Mouse (Mus musculus) neural tube, embryonic 11.5 days (tissue): ENCODE results near the gene Chrm4. TPM values are rescaled to one million over a fixed set of nuclear protein-coding genes. Genes with fewer than 3 reads are reported as not detected.
A peak's percentile ranks its signal among the peaks of the same experiment; 100 is the strongest.

ENCODE experiments used
- ATAC-seq: fragments of 200-750 bp; cut with Nextera tagmentation; 2 replicates; pipeline ENCODE4 v1.8.0; 2017; ENCODE audit warnings: moderate number of reproducible peaks, mild to moderate bottlenecking, moderate TSS enrichment, moderate library complexity; ENCODE audit not compliant: insufficient read depth, low FRiP score, low TSS enrichment
- DNase-seq: peaks from one replicate; pipeline ENCODE4 v3.0.0-alpha.2; 2015; ENCODE audit warnings: low spot score
- H3K27ac ChIP-seq: fragments of 300-500 bp; sonication (generic); 2 replicates; pipeline ENCODE4 v1.5.1; 2014; ENCODE audit warnings: low read depth, mild to moderate bottlenecking, low read length
- H3K27me3 ChIP-seq: fragments of 300-500 bp; sonication (generic); 2 replicates; pipeline ENCODE4 v1.6.1; 2014; ENCODE audit warnings: mild to moderate bottlenecking, low read length, mixed read lengths; ENCODE audit not compliant: control insufficient read depth, insufficient read depth
- H3K36me3 ChIP-seq: fragments of 300-500 bp; sonication (generic); 2 replicates; pipeline ENCODE4 v1.6.1; 2014; ENCODE audit warnings: mild to moderate bottlenecking, low read length, moderate library complexity, mixed read lengths; ENCODE audit not compliant: control insufficient read depth, insufficient read depth
- H3K4me1 ChIP-seq: fragments of 300-500 bp; sonication (generic); 2 replicates; pipeline ENCODE4 v1.6.1; 2014; ENCODE audit warnings: low read length, mixed read lengths; ENCODE audit not compliant: control insufficient read depth, insufficient read depth
- H3K4me2 ChIP-seq: fragments of 300-500 bp; sonication (generic); 2 replicates; pipeline ENCODE4 v1.6.1; 2014; ENCODE audit warnings: low read depth, mild to moderate bottlenecking, moderate library complexity
- H3K4me3 ChIP-seq: fragments of 300-500 bp; sonication (generic); 2 replicates; pipeline ENCODE4 v1.5.1; 2014; ENCODE audit warnings: low read depth, low read length
- H3K9ac ChIP-seq: fragments of 300-500 bp; sonication (generic); 2 replicates; pipeline ENCODE4 v1.6.1; 2014; ENCODE audit warnings: mild to moderate bottlenecking, low read length
- H3K9me3 ChIP-seq: fragments of 300-500 bp; sonication (generic); 2 replicates; pipeline ENCODE4 v1.6.1; 2016; ENCODE audit warnings: low read length; ENCODE audit not compliant: control insufficient read depth
- WGBS: fragments of 180-500 bp; shearing (Covaris S2); extraction: QIAGEN DNeasy Blood & Tissue Kit; methylation state at CpG from one replicate; pipeline ENCODE4 v1.1.7; 2014; 5-methylcytosine and 5-hydroxymethylcytosine counted together
- polyA plus RNA-seq: library from polyadenylated mRNA; unstranded; fragments of >200 nt; fragmentation: Nextera tagmentation; extraction: Ambion mirVana; gene quantifications from 2 replicates; pipeline ENCODE4 v1.2.1, GENCODE M21; 2014

Chrm4 gene
- polyA plus RNA-seq, 1 experiment from 2014 or later = 0.53 TPM

DNA sequence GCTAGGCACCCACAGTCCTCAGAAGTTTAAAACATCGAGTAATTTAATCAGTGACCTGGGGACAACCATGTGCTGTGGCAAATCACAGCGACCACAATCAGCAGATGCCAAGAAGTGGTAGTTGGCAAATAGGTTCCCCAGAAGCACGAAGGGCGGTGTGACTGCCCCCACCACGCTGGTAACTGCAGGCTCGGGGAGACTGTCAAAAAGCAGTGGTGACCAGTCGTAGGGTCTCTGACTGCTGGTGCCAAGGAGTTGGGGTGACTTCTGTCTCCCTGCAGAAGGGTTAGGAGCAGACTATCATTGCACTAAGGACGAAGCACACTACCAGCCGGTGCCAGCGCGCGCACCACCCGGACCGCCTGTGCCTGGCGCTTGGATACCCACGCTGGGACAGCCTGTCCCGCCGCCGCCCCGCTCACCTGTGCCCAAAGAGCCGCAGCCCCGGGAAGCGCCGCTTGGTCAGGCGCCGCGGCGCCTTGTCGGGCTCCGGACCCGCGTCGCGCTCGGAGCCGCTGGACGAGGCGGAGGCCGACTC, 35.9 kb downstream of the Chrm4 start:
- H3K9me3 ChIP-seq = no peaks in the 10 kb centered on the region
- no peaks in the 10 kb centered on the region for H3K36me3 ChIP-seq
- peak; percentile 28; the same call in 1 of the 2 replicates for ATAC-seq
- peak overlapping the region; percentile 83 for H3K4me3 ChIP-seq
- H3K4me2 ChIP-seq = peak overlapping the region; percentile 68
- H3K27me3 ChIP-seq = no peaks in the 10 kb centered on the region
- WGBS = under 1% methylated on average over 37 of the region's 39 CpGs
- peak overlapping the region; percentile 67 for H3K27ac ChIP-seq
- DNase-seq = no peak
- H3K4me1 ChIP-seq = peaks cover 15% of the 10 kb centered on the region
- H3K9ac ChIP-seq = peak overlapping the region; percentile 85

- H3K4me3 ChIP-seq = peak overlapping the region; percentile 83
- 0% methylated on average over 37 of the region's 57 CpGs for WGBS
- H3K4me2 ChIP-seq = peak overlapping the region; percentile 68
- peak overlapping the region; percentile 85 for H3K9ac ChIP-seq
- H3K27me3 ChIP-seq = no peaks in the 10 kb centered on the region
- no peaks in the 10 kb centered on the region for H3K36me3 ChIP-seq
- peaks cover 15% of the 10 kb centered on the region for H3K4me1 ChIP-seq
- peak overlapping the region; percentile 67 for H3K27ac ChIP-seq
- H3K9me3 ChIP-seq = no peaks in the 10 kb centered on the region
- DNase-seq = peak; percentile 96
- peak; percentile 91 for ATAC-seq
Observed at GRCm38 (mm10) chr2:91963443-91963932, 36.4 kb downstream of the Chrm4 start.

DNA sequence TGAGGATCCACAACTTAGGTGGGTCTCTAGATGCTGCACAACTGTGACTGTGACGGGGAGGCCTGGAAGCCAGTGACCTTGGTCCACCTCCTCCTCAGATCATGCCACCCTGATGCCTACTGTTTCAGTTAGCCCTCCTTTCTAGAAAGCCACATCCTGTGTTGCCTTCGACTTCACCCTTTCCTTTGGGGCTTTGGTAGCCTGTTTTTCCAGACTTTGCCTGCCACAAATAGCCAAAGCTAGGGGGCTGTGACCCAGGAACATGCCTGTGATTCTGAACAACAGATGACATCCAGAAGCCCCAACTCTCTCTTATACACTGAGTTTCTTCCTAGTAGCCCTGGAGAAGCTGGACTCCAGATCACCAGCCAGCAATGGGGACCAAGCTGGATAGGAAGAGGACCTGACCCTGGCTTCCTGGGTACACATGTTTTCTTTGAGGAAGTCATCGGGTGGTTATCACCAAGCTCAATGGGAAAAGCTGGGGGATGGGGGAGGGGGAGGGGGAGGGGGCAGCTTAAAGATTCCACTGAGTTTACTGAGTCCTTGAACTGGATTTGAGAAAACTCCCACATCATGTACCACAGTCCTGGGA, 37.7 kb downstream of the Chrm4 start:
- Histone ChIP-seq H3K36me3 (no peaks in the 10 kb centered on the region), H3K4me2 (no peak overlapping the region), H3K27me3 (no peaks in the 10 kb centered on the region), H3K9ac (no peak overlapping the region), H3K27ac (no peak overlapping the region), H3K4me1 (peaks cover 15% of the 10 kb centered on the region), H3K9me3 (no peaks in the 10 kb centered on the region), H3K4me3 (no peak overlapping the region)
- no peak for DNase-seq
- ATAC-seq = no peak
- WGBS = 72% methylated on average over 3 of the region's 3 CpGs

- Histone ChIP-seq H3K27ac (no peak overlapping the region), H3K4me1 (peaks cover 12% of the 10 kb centered on the region), H3K9me3 (no peaks in the 10 kb centered on the region), H3K27me3 (0 out of 2 replicates have a peak, but pooled peaks cover 1% of the 10 kb centered on the region), H3K4me3 (no peak overlapping the region), H3K4me2 (no peak overlapping the region), H3K36me3 (no peaks in the 10 kb centered on the region), H3K9ac (peak overlapping the region; percentile 3; the same call in 1 of the 2 replicates)
- WGBS = 18% methylated on average over 20 of the region's 20 CpGs
- DNase-seq (no peak), ATAC-seq (no peak)
Observed at GRCm38 (mm10) chr2:91965417-91965816, 38.4 kb downstream of the Chrm4 start.

- Histone ChIP-seq H3K36me3 (no peaks in the 10 kb centered on the region), H3K9me3 (no peaks in the 10 kb centered on the region), H3K9ac (no peak overlapping the region), H3K27me3 (0 out of 2 replicates have a peak, but pooled peaks cover 4% of the 10 kb centered on the region), H3K4me1 (peaks cover 12% of the 10 kb centered on the region), H3K4me2 (no peak overlapping the region), H3K4me3 (no peak overlapping the region), H3K27ac (no peak overlapping the region)
- no peak for ATAC-seq
- 80% methylated on average over 5 of the region's 5 CpGs for WGBS
- no peak for DNase-seq
Observed at GRCm38 (mm10) chr2:91966367-91966766, 39.3 kb downstream of the Chrm4 start.

DNA sequence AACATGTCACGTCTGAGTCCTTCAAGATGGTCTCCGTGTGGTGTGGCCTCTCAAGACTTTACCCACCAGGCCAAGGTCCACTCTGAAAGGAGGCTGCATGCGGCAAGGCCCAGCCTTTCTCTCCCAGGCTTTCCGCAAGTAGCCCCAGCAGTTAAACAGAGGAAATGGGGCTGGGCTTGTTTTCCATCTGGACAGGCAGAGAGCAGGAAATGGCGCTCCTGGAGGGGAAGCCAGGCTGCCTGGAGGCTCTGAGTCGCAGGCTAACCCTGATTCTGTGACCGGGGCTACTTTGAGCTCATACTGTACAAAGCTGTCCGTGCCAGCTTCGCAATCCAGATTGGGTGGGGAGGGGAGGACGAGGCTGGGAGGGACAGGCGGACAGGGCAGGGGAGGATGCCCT, 40.9 kb downstream of the Chrm4 start:
- ATAC-seq (no peak), DNase-seq (no peak)
- no peak overlapping the region for H3K27ac ChIP-seq
- 61% methylated on average over 11 of the region's 11 CpGs for WGBS
- no peaks in the 10 kb centered on the region for H3K9me3 ChIP-seq
- H3K4me1 ChIP-seq = peaks cover 9% of the 10 kb centered on the region
- H3K4me3 ChIP-seq = no peak overlapping the region
- H3K4me2 ChIP-seq = no peak overlapping the region
- no peaks in the 10 kb centered on the region for H3K36me3 ChIP-seq
- 0 out of 2 replicates have a peak, but pooled peaks cover 4% of the 10 kb centered on the region for H3K27me3 ChIP-seq
- no peak overlapping the region for H3K9ac ChIP-seq

- Histone ChIP-seq H3K36me3 (no peaks in the 10 kb centered on the region), H3K9me3 (no peaks in the 10 kb centered on the region), H3K4me1 (peaks cover 23% of the 10 kb centered on the region), H3K4me2 (no peak overlapping the region), H3K27ac (no peak overlapping the region), H3K4me3 (no peak overlapping the region), H3K27me3 (peaks cover 26% of the 10 kb centered on the region), H3K9ac (no peak overlapping the region)
- no peak for ATAC-seq
- WGBS = 24% methylated on average over 21 of the region's 21 CpGs
- DNase-seq = no peak
Observed at GRCm38 (mm10) chr2:91971231-91972097, 44.4 kb downstream of the Chrm4 start.

GRCm38 (mm10) chr2:91972121-91972566, 45.1 kb downstream of the Chrm4 start:
- 24% methylated on average over 13 of the region's 13 CpGs for WGBS
- no peaks in the 10 kb centered on the region for H3K9me3 ChIP-seq
- no peak overlapping the region for H3K4me2 ChIP-seq
- H3K27me3 ChIP-seq = peaks cover 32% of the 10 kb centered on the region
- no peak overlapping the region for H3K27ac ChIP-seq
- H3K4me3 ChIP-seq = no peak overlapping the region
- ATAC-seq (peak; percentile 76), DNase-seq (no peak)
- no peaks in the 10 kb centered on the region for H3K36me3 ChIP-seq
- H3K4me1 ChIP-seq = peaks cover 23% of the 10 kb centered on the region
- H3K9ac ChIP-seq = no peak overlapping the region
